Mouse (Mus musculus) T-helper 17 cell (primary cell): ENCODE measurements around the gene Trim24.

Experiments
- in situ Hi-C, 2 experiments: fragments of 300-600 bp; cut with MboI, MseI; formaldehyde crosslinking; loops; 1 replicate in 1 of 2; 2 replicates in 1 of 2; pipeline ENCODE4 v1.15.1; 2025; ENCODE audit warnings: high pct_unique_total_duplicates in 2 of 2

The Trim24 gene

GRCm38 (mm10) chr6:37862893-37863292 is 7.7 kb upstream of the Trim24 start:
- in situ Hi-C loops, result loop anchor here in 1 of 2 experiments (5.0 kb wide), 1 partner anchor 266 kb away; no protein-coding TSS in a partner anchor

- in situ Hi-C loops, result loop anchor here in 1 of 2 experiments (5.0 kb wide), 1 partner anchor 267 kb away; no protein-coding TSS in a partner anchor
Observed at GRCm38 (mm10) chr6:37863961-37864730, 6.5 kb upstream of the Trim24 start.

DNA sequence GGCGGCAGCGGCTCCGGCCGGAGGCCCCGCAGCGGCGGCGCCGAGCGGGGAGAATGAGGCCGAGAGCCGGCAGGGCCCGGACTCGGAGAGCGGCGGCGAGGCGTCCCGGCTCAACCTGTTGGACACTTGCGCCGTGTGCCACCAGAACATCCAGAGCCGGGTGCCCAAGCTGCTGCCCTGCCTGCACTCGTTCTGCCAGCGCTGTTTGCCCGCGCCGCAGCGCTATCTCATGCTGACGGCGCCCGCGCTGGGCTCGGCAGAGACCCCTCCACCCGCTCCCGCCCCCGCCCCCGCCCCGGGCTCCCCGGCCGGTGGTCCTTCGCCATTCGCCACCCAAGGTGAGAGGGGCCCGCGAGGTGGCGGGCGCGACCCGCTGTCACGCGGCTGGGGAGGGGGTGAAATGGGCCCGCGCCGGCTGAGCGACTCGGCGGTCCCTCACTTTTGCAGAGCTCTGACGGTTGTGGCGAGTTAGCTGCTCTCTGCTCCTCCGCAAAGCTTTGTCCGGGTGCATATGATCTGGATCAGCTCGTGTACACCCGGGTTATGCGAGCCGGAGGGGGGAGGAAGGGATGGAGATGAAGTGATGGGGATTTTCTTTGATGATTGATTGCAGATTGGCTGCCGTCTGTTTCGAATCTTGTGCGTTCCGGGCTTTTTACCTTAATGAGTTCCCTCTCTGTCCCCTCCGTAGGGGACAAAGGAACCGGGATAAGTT is 683 bp downstream of the Trim24 start:
- in situ Hi-C loops, result no loop called here

DNA sequence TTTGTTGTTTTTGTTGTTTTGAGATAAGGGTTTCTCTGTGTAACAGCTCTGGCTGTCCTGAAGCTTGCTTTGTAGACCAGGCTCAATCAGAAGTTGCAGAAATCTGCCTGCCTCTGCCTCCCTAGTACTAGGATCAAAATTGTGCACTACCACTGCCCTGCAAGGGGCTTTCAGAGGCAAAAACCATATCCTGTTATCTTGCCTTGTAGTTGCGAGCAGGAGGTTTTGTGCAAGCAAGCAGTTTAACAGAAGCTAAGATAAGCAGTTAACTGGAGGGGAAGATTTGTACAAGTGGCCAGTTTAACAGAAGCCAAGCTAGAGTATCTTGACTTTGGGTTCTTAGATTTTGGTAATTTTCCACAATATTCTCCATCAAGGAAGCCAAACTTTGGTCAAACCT is 2.2 kb downstream of the Trim24 start:
- in situ Hi-C loops, result no loop called here

DNA sequence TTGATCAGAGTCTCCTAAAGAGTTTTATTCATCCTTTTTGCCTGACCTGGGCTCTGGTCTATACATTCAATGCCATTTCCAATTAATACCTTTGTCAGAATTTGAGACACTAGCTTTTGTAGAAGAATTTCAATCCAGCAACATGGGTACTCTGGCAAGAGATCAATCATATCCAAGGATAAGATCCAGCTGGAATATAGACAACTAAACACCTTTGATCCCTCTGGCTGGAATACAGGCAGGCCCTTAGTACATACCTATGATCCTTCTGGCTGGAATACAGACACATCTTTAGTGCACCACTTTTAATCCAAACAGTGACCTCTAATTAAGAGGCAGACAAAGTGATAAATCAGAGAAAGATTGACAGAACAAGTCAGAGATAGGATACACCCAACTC is 3.1 kb downstream of the Trim24 start:
- in situ Hi-C loops, result no loop called here

GRCm38 (mm10) chr6:37878206-37878605 is 7.6 kb downstream of the Trim24 start:
- in situ Hi-C loops, result no loop called here

GRCm38 (mm10) chr6:37880586-37880985 is 10.0 kb downstream of the Trim24 start:
- in situ Hi-C loops, result no loop called here

- in situ Hi-C loops, result no loop called here
Observed at GRCm38 (mm10) chr6:37893586-37893985, 23.0 kb downstream of the Trim24 start.

DNA sequence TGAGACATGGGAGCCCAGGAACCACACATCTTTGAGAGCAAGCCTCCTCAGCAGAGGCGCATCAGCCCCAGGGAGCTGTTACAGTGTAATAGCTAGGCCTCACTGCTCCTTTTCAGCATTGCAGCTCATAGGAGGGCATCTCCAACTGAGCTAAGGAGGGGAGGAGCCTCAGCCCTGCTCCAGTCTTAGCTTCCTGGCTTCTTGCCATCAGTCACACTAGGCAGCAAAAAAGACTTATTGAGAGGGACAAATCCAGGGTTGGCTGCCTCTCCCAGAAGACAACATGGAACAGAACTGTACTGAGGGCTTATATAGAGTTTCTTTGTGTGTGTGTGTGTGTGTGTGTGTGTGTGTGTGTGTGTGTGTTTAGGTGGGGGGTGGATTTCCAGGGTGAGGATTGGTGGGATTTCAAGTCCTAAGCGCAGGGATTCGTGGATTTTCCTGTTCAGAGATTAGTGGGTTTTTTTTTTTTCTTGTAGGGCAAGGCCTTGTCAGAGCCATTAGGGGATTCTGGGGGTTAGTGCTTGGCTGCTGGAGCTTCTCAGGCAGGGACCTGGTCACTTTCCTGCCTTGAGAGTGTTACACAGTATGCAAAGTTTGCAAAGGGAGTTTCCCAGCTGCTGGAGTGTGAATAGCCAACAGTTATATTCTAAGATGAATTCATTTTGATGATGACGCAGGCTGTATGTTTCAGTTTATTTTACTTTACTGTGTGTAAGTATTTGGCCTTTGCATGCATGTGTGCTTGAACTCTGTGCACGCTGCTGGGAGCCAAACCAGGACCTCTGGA is 25.2 kb downstream of the Trim24 start:
- in situ Hi-C loops, result no loop called here

GRCm38 (mm10) chr6:37900221-37900620 is 29.6 kb downstream of the Trim24 start:
- in situ Hi-C loops, result no loop called here

DNA sequence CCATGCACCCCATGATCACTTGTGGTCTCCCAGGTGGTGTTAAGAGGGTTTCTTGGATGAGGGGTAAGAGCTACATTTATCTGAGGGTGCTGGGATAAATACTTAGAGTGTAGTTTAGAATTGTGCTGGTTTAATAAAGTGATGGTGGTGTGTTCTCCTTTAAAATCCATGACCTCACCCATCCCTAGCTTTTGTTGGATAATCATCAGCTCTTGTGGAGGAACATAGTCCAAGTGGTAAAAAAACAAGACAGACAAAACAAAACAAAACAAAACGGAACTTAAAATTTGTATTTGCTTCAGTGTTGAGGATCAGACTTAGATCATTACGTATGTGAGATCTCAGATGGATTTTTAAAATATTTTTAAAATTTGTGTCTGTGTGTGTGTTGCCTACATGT is 31.2 kb downstream of the Trim24 start:
- in situ Hi-C loops, result no loop called here

DNA sequence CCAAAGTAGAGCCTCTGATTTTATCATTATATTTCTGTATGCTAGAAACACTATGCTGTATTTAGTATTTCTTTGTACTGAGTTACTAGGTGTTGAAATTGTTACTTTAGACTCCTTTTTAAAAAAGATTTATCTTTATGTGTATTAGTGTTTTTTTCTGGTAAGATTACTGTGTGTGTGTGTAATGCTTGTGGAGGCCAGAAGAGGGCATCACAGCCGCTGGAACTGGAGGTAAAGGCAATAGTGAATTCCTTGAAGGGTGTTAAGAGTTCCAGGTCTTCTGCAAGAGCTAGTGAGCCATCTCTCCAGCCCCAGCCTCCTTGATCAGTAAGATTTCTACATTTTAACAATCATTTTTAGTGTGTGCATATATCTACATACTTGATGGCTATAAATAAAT is 33.2 kb downstream of the Trim24 start:
- in situ Hi-C loops, result no loop called here

DNA sequence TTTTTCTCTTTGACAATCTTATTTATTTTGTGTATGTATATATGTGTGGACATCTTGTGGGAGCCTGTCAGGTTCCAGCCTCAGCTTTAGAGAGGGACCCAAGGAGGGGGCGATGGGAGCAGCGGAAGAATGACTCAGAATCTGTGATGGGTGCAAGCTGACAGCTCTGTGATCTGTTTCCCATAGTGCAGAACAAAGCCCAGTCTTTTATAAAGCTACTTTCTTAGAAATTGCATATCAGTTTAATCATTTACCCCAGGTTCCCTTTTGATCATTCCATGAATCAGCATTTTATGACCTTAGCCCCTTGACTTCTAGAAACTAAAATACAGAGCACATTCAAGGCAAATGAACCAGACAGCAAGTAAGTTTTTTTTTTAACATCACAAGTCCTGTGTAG is 42.9 kb downstream of the Trim24 start:
- in situ Hi-C loops, result no loop called here

- in situ Hi-C loops, result no loop called here
Observed at GRCm38 (mm10) chr6:37925104-37925503, 54.5 kb downstream of the Trim24 start.

DNA sequence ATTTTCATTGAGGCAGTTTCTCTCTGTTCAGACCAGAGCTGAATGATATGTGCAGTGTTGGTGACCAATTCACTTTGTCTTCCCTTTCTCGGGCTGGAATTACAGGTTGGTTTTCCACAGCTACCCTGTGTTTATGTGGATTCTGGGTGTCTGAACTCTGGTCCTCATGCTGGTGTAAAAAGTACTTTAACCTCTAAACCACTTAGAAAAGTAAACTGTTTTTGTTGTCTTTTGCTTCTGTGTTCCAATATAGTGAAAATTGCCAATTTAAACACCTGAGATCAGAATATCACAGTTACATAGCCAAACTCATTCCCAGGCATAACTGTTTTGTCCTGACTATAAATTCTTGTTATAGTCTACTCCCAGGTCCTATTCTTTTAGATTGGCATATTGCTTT is 56.1 kb downstream of the Trim24 start:
- in situ Hi-C loops, result no loop called here

GRCm38 (mm10) chr6:37936498-37936897 is 65.9 kb downstream of the Trim24 start:
- in situ Hi-C loops, result no loop called here

DNA sequence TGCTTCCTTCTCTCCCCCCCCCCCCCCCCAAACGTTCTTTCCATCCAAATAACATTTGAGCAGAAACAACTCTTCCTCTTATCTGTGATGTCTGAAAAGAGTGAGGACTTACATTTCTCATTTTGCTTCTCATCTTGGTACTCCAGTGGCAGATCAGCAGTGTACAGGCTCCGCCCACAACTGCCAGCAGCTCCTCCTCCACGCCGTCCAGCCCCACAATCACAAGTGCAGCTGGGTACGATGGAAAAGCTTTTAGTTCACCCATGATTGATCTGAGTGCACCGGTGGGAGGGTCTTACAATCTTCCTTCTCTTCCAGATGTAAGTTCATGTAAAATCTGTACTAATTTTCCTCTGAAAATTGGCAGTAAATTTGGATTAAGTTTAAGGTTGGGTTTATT is 80.7 kb downstream of the Trim24 start:
- in situ Hi-C loops, result loop anchor here in 1 of 2 experiments (25.0 kb wide), 1 partner anchor 1486 kb away; no protein-coding TSS in a partner anchor

GRCm38 (mm10) chr6:37967386-37967785 is 96.8 kb downstream of the Trim24 start:
- in situ Hi-C loops, result loop anchor here in 1 of 2 experiments (25.0 kb wide), 1 partner anchor 1470 kb away; no protein-coding TSS in a partner anchor

- in situ Hi-C loops, result no loop called here
Observed at GRCm38 (mm10) chr6:38007459-38007858, 136.8 kb downstream of the Trim24 start.

DNA sequence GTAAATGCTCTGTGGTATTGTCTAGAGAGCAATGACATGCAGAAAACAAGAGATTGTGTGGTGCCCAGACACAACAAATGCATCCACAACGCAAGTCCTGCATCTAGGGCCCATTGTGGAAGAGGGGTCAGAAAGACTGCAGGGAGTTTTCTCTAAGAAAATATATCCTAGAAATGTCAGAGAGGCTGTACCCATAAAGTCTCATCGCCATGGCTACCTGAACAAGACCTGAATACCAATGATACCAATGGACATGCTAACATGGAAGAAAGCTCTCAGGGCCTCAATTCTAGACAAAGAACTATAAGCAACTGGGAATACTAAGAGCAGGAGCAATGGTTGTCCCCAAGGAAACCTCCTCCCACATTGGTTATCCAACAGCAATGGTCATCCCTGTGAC is 142.2 kb downstream of the Trim24 start:
- in situ Hi-C loops, result loop anchor here in 1 of 2 experiments (5.0 kb wide), 1 partner anchor 54 kb away; no protein-coding TSS in a partner anchor
